ENCODE assay signal across 13 mouse cellular contexts in genomic region chr7:35590731-35591191, GRCm38 (mm10). TPM values are rescaled to one million over a fixed set of nuclear protein-coding genes. Genes with fewer than 3 reads are reported as not detected.
DNase-seq lines count a peak whose midpoint lies in the region; ATAC-seq and TF ChIP-seq lines count a peak whose summit lies in the region.
"Had no signal": no experiment of that assay in that cellular context is flagged by ENCODE, and none has a peak within 500 bp of the region (broad histone marks: within the 10 kb centered on the region; RNA-seq: fewer than 3 reads in every experiment).

No protein-coding gene starts in this region.

- no peak overlapping the region for H3K27ac ChIP-seq in embryonic facial prominence, embryonic 11.5 days (replicated peaks; ENCODE audit: low read depth, low read length)
- no peak overlapping the region for H3K27ac ChIP-seq in embryonic facial prominence, embryonic 10.5 days (replicated peaks)
- H3K27ac ChIP-seq in kidney, embryonic 14.5 days (ENCODE audit: low read depth, low read length), result no peak overlapping the region
- H3K27ac ChIP-seq in heart, postnatal 0 days (ENCODE audit: low read depth), result peak overlapping the region; percentile 39
- H3K27ac ChIP-seq: stomach, postnatal 0 days had no signal

- no peaks in the 10 kb centered on the region for H3K9me3 ChIP-seq in embryonic facial prominence, embryonic 11.5 days (replicated peaks; ENCODE audit: control insufficient read depth, low read length)
- no peaks in the 10 kb centered on the region for H3K9me3 ChIP-seq in embryonic facial prominence, embryonic 10.5 days
- H3K9me3 ChIP-seq in kidney, embryonic 14.5 days (ENCODE audit: control insufficient read depth, low read length), result no peaks in the 10 kb centered on the region
- no peaks in the 10 kb centered on the region for H3K9me3 ChIP-seq in heart, postnatal 0 days (replicated peaks; ENCODE audit: control insufficient read depth, low read length)

- no peak for TF ChIP-seq CTCF in heart, postnatal 0 days (IDR thresholded peaks at IDR 0.05; ENCODE audit: low read depth)

- no peaks in the 10 kb centered on the region; the same call in 1 of the 2 replicates for H3K36me3 ChIP-seq in embryonic facial prominence, embryonic 11.5 days (replicated peaks; ENCODE audit: control insufficient read depth, insufficient read depth, low read depth, low read length)
- H3K36me3 ChIP-seq in embryonic facial prominence, embryonic 10.5 days (replicated peaks), result peaks cover 42% of the 10 kb centered on the region
- H3K36me3 ChIP-seq in kidney, embryonic 14.5 days (ENCODE audit: control insufficient read depth, insufficient read depth, low read length), result peaks cover 26% of the 10 kb centered on the region
- peaks cover 39% of the 10 kb centered on the region for H3K36me3 ChIP-seq in heart, postnatal 0 days (replicated peaks; ENCODE audit: control insufficient read depth, insufficient read depth, low read length)

- H3K27me3 ChIP-seq in embryonic facial prominence, embryonic 11.5 days (ENCODE audit: control insufficient read depth, insufficient read depth, low read length), result no peaks in the 10 kb centered on the region
- H3K27me3 ChIP-seq in embryonic facial prominence, embryonic 10.5 days (replicated peaks; ENCODE audit: low read depth, poor library complexity, severe bottlenecking), result no peaks in the 10 kb centered on the region
- no peaks in the 10 kb centered on the region for H3K27me3 ChIP-seq in kidney, embryonic 14.5 days (ENCODE audit: control insufficient read depth, insufficient read depth, low read length)
- H3K27me3 ChIP-seq in heart, postnatal 0 days (ENCODE audit: control insufficient read depth, insufficient read depth, low read length), result no peaks in the 10 kb centered on the region

- no peak overlapping the region for H3K4me2 ChIP-seq in embryonic facial prominence, embryonic 11.5 days (ENCODE audit: low read depth, low read length)
- no peak overlapping the region for H3K4me2 ChIP-seq in kidney, embryonic 14.5 days (replicated peaks; ENCODE audit: low read depth, low read length)
- H3K4me2 ChIP-seq in heart, postnatal 0 days (ENCODE audit: low read depth, low read length), result no peak overlapping the region

- TF ChIP-seq EP300 in heart, postnatal 0 days (IDR thresholded peaks at IDR 0.05; ENCODE audit: low read depth), result no peak

- ATAC-seq in embryonic facial prominence, embryonic 11.5 days (replicated peaks; ENCODE audit: insufficient number of reproducible peaks, low FRiP score, low TSS enrichment, low read depth), result no peak
- ATAC-seq in kidney, embryonic 14.5 days (ENCODE audit: low FRiP score, low TSS enrichment), result no peak
- ATAC-seq in heart, postnatal 0 days (ENCODE audit: insufficient read depth, low read depth), result no peak
- ATAC-seq: intestine, embryonic 16.5 days had no signal

- no peak overlapping the region for H3K4me3 ChIP-seq in embryonic facial prominence, embryonic 11.5 days (ENCODE audit: low read depth, low read length)
- H3K4me3 ChIP-seq in embryonic facial prominence, embryonic 10.5 days, result no peak overlapping the region
- no peak overlapping the region for H3K4me3 ChIP-seq in kidney, embryonic 14.5 days (ENCODE audit: low read length)
- no peak overlapping the region for H3K4me3 ChIP-seq in heart, postnatal 0 days (ENCODE audit: low read depth, low read length)

- DNase-seq in embryonic facial prominence, embryonic 11.5 days (ENCODE audit: low spot score), result peak; percentile 17
- DNase-seq in embryonic facial prominence, embryonic 10.5 days (ENCODE audit: low spot score), result no peak
- peak; percentile 24 to 33 for DNase-seq in kidney, postnatal 4 days
- peak; percentile 9 to 23 for DNase-seq in adrenal gland, postnatal 36 days
- DNase-seq in heart, postnatal 0 days (ENCODE audit: low spot score), result no peak
- no peak for DNase-seq in cerebellum, adult 9-11 months
- DNase-seq in layer of hippocampus, postnatal 14 days (ENCODE audit: low spot score in 2 of 2), result no peak
- DNase-seq: gastrocnemius, postnatal 36 days; lung, postnatal 4 days had no signal

- no peak overlapping the region for H3K9ac ChIP-seq in embryonic facial prominence, embryonic 11.5 days (replicated peaks; ENCODE audit: low read length)
- no peak overlapping the region for H3K9ac ChIP-seq in kidney, embryonic 14.5 days (ENCODE audit: low read depth, low read length)
- no peak overlapping the region for H3K9ac ChIP-seq in heart, postnatal 0 days (replicated peaks; ENCODE audit: low read depth, low read length)

- H3K4me1 ChIP-seq in embryonic facial prominence, embryonic 11.5 days (ENCODE audit: control insufficient read depth, insufficient read depth, low read length), result no peaks in the 10 kb centered on the region; the same call in 1 of the 2 replicates
- H3K4me1 ChIP-seq in embryonic facial prominence, embryonic 10.5 days, result peaks cover 21% of the 10 kb centered on the region
- peaks cover 10% of the 10 kb centered on the region for H3K4me1 ChIP-seq in kidney, embryonic 14.5 days (ENCODE audit: control insufficient read depth, insufficient read depth, low read length)
- peaks cover 8% of the 10 kb centered on the region for H3K4me1 ChIP-seq in heart, postnatal 0 days (ENCODE audit: control insufficient read depth, insufficient read depth)

- WGBS in embryonic facial prominence, embryonic 11.5 days, result 80% methylated on average over 10 of the region's 10 CpGs
- 92% methylated on average over 10 of the region's 10 CpGs for WGBS in embryonic facial prominence, embryonic 10.5 days
- WGBS in kidney, embryonic 14.5 days, result 83% methylated on average over 10 of the region's 10 CpGs
- WGBS in heart, postnatal 0 days, result 81% methylated on average over 10 of the region's 10 CpGs

RNA-seq across cellular contexts. Expression of gene Ankrd27, which starts 4.7 kb away (rescaled TPM):
- polyA plus RNA-seq in embryonic facial prominence, embryonic 11.5 days (2014; fragmentation: Nextera tagmentation; extraction: Ambion mirVana), result 31.5 and 36.4 TPM in 2 replicates
- 44.1 TPM in 2 replicates for polyA plus RNA-seq in embryonic facial prominence, embryonic 10.5 days (2016; fragmentation: Nextera tagmentation; extraction: Ambion mirVana)
- polyA plus RNA-seq in kidney, embryonic 14.5 days (2014; fragmentation: Nextera tagmentation; extraction: Ambion mirVana), result 15.0 and 37.4 TPM in 2 replicates
- total RNA-seq in adrenal gland, postnatal 36 days (2021), result 10 to 100 TPM; 23.6 to 32.6 TPM
- 9.5 and 19.3 TPM in 2 replicates for total RNA-seq in heart, postnatal 0 days (2014; rRNA removed; ENCODE audit: low replicate concordance)
- polyA plus RNA-seq in heart, postnatal 0 days (2015; fragmentation: Nextera tagmentation; extraction: Ambion mirVana), result 8.9 and 9.6 TPM in 2 replicates
- 10 to 100 TPM; 42.8 to 46.7 TPM for total RNA-seq in layer of hippocampus, postnatal 14 days (2021)

RNA-seq across cellular contexts. Expression of gene Rgs9bp, which starts 5.4 kb away (rescaled TPM):
- 0.07 and 0.14 TPM in 2 replicates for polyA plus RNA-seq in embryonic facial prominence, embryonic 11.5 days (2014; fragmentation: Nextera tagmentation; extraction: Ambion mirVana)
- polyA plus RNA-seq in embryonic facial prominence, embryonic 10.5 days (2016; fragmentation: Nextera tagmentation; extraction: Ambion mirVana), result 0.24 and 0.28 TPM in 2 replicates
- 0.17 and 0.28 TPM in 2 replicates for polyA plus RNA-seq in kidney, embryonic 14.5 days (2014; fragmentation: Nextera tagmentation; extraction: Ambion mirVana)
- under 1 TPM; 0.20 to 0.53 TPM for total RNA-seq in adrenal gland, postnatal 36 days (2021)
- under 0.01 TPM in 1 of 2 replicates, not detected in the other for total RNA-seq in heart, postnatal 0 days (2014; rRNA removed; ENCODE audit: low replicate concordance)
- 0.04 and 0.07 TPM in 2 replicates for polyA plus RNA-seq in heart, postnatal 0 days (2015; fragmentation: Nextera tagmentation; extraction: Ambion mirVana)
- total RNA-seq in layer of hippocampus, postnatal 14 days (2021), result under 1 TPM; 0.51 to 0.52 TPM
- total RNA-seq: monocyte, adult 5-6 weeks had no signal

RNA-seq across cellular contexts. Expression of gene Nudt19, which starts 34.7 kb away (rescaled TPM):
- polyA plus RNA-seq in embryonic facial prominence, embryonic 11.5 days (2014; fragmentation: Nextera tagmentation; extraction: Ambion mirVana), result 49.1 TPM in 2 replicates
- 42.0 and 42.2 TPM in 2 replicates for polyA plus RNA-seq in embryonic facial prominence, embryonic 10.5 days (2016; fragmentation: Nextera tagmentation; extraction: Ambion mirVana)
- polyA plus RNA-seq in kidney, embryonic 14.5 days (2014; fragmentation: Nextera tagmentation; extraction: Ambion mirVana), result 63.7 and 65.5 TPM in 2 replicates
- total RNA-seq in adrenal gland, postnatal 36 days (2021), result 10 to 100 TPM; 51.4 to 57.6 TPM
- 75.2 and 76.6 TPM in 2 replicates for total RNA-seq in heart, postnatal 0 days (2014; rRNA removed; ENCODE audit: low replicate concordance)
- polyA plus RNA-seq in heart, postnatal 0 days (2015; fragmentation: Nextera tagmentation; extraction: Ambion mirVana), result 133 and 136 TPM in 2 replicates
- 10 to 100 TPM; 72.3 to 72.4 TPM for total RNA-seq in layer of hippocampus, postnatal 14 days (2021)

RNA-seq across cellular contexts. Expression of gene Tdrd12, which starts 53.2 kb away (rescaled TPM):
- polyA plus RNA-seq in embryonic facial prominence, embryonic 11.5 days (2014; fragmentation: Nextera tagmentation; extraction: Ambion mirVana), result 0.48 TPM in 1 of 2 replicates, not detected in the other
- 0.58 and 0.71 TPM in 2 replicates for polyA plus RNA-seq in embryonic facial prominence, embryonic 10.5 days (2016; fragmentation: Nextera tagmentation; extraction: Ambion mirVana)
- polyA plus RNA-seq in kidney, embryonic 14.5 days (2014; fragmentation: Nextera tagmentation; extraction: Ambion mirVana), result 0.26 and 0.30 TPM in 2 replicates
- total RNA-seq in adrenal gland, postnatal 36 days (2021), result under 1 TPM in 1 of 2 experiments, not detected in 1; 0.16 TPM
- total RNA-seq in heart, postnatal 0 days (2014; rRNA removed; ENCODE audit: low replicate concordance), result not detected in 2 replicates
- 1.4 and 1.5 TPM in 2 replicates for polyA plus RNA-seq in heart, postnatal 0 days (2015; fragmentation: Nextera tagmentation; extraction: Ambion mirVana)
- total RNA-seq in layer of hippocampus, postnatal 14 days (2021), result 1 to 10 TPM in 1 of 2 experiments, under 1 TPM in 1; 0.46 to 1.3 TPM
- total RNA-seq: gastrocnemius, postnatal 36 days; monocyte, adult 5-6 weeks had no signal

RNA-seq across cellular contexts. Expression of gene Pdcd5, which starts 56.6 kb away (rescaled TPM):
- polyA plus RNA-seq in embryonic facial prominence, embryonic 11.5 days (2014; fragmentation: Nextera tagmentation; extraction: Ambion mirVana), result 303 and 313 TPM in 2 replicates
- 313 and 320 TPM in 2 replicates for polyA plus RNA-seq in embryonic facial prominence, embryonic 10.5 days (2016; fragmentation: Nextera tagmentation; extraction: Ambion mirVana)
- 288 and 371 TPM in 2 replicates for polyA plus RNA-seq in kidney, embryonic 14.5 days (2014; fragmentation: Nextera tagmentation; extraction: Ambion mirVana)
- total RNA-seq in adrenal gland, postnatal 36 days (2021), result 10 to 100 TPM; 70.3 to 90.1 TPM
- 24.5 and 45.6 TPM in 2 replicates for total RNA-seq in heart, postnatal 0 days (2014; rRNA removed; ENCODE audit: low replicate concordance)
- polyA plus RNA-seq in heart, postnatal 0 days (2015; fragmentation: Nextera tagmentation; extraction: Ambion mirVana), result 278 TPM in 2 replicates
- total RNA-seq in layer of hippocampus, postnatal 14 days (2021), result 10 to 100 TPM; 83.5 to 87.2 TPM

Comparison
In these comparisons a context has a peak if more than half of its experiments do, and no peak if none do; other contexts are left out.
1. DNase-seq: peak in embryonic facial prominence, embryonic 11.5 days (single experiment), kidney, postnatal 4 days (2 of 2) and adrenal gland, postnatal 36 days (2 of 2); none in embryonic facial prominence, embryonic 10.5 days (single experiment), heart, postnatal 0 days (single experiment), cerebellum, adult 9-11 months (single experiment) and layer of hippocampus, postnatal 14 days (0 of 2).